Comparison of ENCODE assay signal across 24 mouse cellular contexts in the genomic region with DNA sequence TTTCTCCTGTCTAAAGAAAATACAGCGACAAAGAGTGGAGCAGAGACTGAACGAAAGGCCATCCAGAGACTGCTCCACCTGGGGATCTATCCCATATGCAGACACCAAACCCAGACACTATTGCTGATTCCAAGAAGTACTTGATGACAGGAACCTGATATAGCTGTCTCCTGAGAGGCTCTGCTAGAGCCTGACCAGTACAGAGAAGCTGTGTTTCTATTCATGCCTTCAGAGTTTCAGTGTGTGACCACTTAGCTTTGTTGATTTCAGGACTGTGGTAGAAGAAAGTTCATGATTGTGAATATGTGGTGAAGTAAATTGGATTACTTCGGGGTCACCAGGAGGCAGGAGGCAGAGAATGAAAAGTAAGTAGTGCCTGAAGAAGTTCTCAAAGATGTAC.
"Had no signal": no experiment of that assay in that cellular context is flagged by ENCODE, and none has a peak within 500 bp of the region (broad histone marks: within the 10 kb centered on the region; RNA-seq: fewer than 3 reads in every experiment).

No protein-coding gene starts in this region.

- H3K27ac ChIP-seq: forebrain, embryonic 15.5 days; hindbrain, embryonic 13.5 days; hindbrain, embryonic 15.5 days; hindbrain, postnatal 0 days; kidney, embryonic 15.5 days; kidney, postnatal 0 days; limb, embryonic 13.5 days; limb, embryonic 15.5 days; liver, embryonic 12.5 days; liver, embryonic 14.5 days had no signal

- H3K9me3 ChIP-seq: forebrain, embryonic 15.5 days; hindbrain, embryonic 13.5 days; hindbrain, embryonic 15.5 days; kidney, embryonic 15.5 days; limb, embryonic 13.5 days; limb, embryonic 15.5 days; liver, embryonic 12.5 days had no signal

- H3K27me3 ChIP-seq: forebrain, embryonic 15.5 days; hindbrain, embryonic 13.5 days; hindbrain, embryonic 15.5 days; kidney, embryonic 15.5 days; limb, embryonic 13.5 days; limb, embryonic 15.5 days; liver, embryonic 12.5 days had no signal

- H3K9ac ChIP-seq: forebrain, embryonic 15.5 days; forebrain, postnatal 0 days; hindbrain, embryonic 13.5 days; hindbrain, embryonic 15.5 days; kidney, embryonic 15.5 days; limb, embryonic 13.5 days; limb, embryonic 15.5 days; liver, embryonic 12.5 days; liver, embryonic 14.5 days had no signal

- ATAC-seq: forebrain, embryonic 15.5 days; forebrain, postnatal 0 days; hindbrain, postnatal 0 days; intestine, embryonic 16.5 days; liver, embryonic 12.5 days had no signal

- H3K4me2 ChIP-seq: forebrain, embryonic 15.5 days; hindbrain, embryonic 13.5 days; hindbrain, embryonic 15.5 days; kidney, embryonic 15.5 days; limb, embryonic 13.5 days; limb, embryonic 15.5 days; liver, embryonic 12.5 days had no signal

- DNase-seq: forebrain, postnatal 0 days; gastrocnemius, postnatal 14 days; gastrocnemius, postnatal 36 days; heart, adult 11 months; heart, postnatal 14 days; kidney, adult 11 months; kidney, adult 2 months; kidney, adult 9 months; kidney, postnatal 14 days; kidney, postnatal 36 days; layer of hippocampus, adult 9-11 months; layer of hippocampus, postnatal 36 days; left cerebral cortex, postnatal 4 days had no signal

- H3K4me3 ChIP-seq: forebrain, embryonic 15.5 days; hindbrain, embryonic 13.5 days; hindbrain, embryonic 15.5 days; kidney, embryonic 15.5 days; limb, embryonic 13.5 days; limb, embryonic 15.5 days; liver, embryonic 12.5 days had no signal

- H3K36me3 ChIP-seq: forebrain, embryonic 15.5 days; hindbrain, embryonic 13.5 days; hindbrain, embryonic 15.5 days; kidney, embryonic 15.5 days; limb, embryonic 13.5 days; limb, embryonic 15.5 days; liver, embryonic 12.5 days had no signal

- H3K4me1 ChIP-seq: forebrain, embryonic 15.5 days; hindbrain, embryonic 13.5 days; hindbrain, embryonic 15.5 days; kidney, embryonic 15.5 days; limb, embryonic 13.5 days; limb, embryonic 15.5 days; liver, embryonic 12.5 days had no signal
